Mouse (Mus musculus) bone marrow, adult 2 months (tissue): Measurements from ENCODE around the gene Atp10a.

Experiments used
- CTCF ChIP-seq: fragments of 200-500 bp; IDR thresholded peaks from 2 replicates; pipeline ENCODE4 v1.5.1; 2011; ENCODE audit warnings: low read length, control low read depth; ENCODE audit not compliant: control insufficient read depth, insufficient read depth
- POLR2A ChIP-seq: fragments of 200-500 bp; IDR thresholded peaks from 2 replicates; pipeline ENCODE4 v1.6.1; 2011; ENCODE audit warnings: low read depth, mild to moderate bottlenecking, control low read depth, low read length, borderline replicate concordance; ENCODE audit not compliant: control insufficient read depth

GRCm38 (mm10) chr7:58873676-58874075 is 217.7 kb downstream of the Atp10a start:
- TF ChIP-seq CTCF = no peak
- TF ChIP-seq POLR2A = no peak
